In the genomic region with DNA sequence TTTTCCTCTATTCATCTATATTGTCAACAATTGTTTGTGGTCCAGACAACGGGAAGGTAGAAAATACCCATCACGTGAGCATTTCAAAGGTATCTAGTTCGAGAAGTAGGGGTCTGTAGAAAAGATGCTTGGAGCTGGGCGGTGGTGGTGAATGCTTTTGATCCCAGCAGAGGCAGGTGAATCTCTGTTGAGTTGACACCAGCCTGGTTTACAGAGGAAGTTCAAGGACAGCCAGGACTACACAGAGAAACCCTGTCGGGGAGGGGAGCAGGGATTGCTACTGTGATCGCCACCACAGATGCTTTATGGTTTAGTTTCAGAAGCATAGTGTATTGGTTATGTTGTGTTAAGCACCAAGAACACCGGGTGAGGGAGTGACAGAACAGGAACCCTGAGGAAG, we compare ENCODE assay signal across 8 mouse cellular contexts. TPM values are rescaled to one million over a fixed set of nuclear protein-coding genes. Genes with fewer than 3 reads are reported as not detected.
A peak's percentile ranks its signal among the peaks of the same experiment; 100 is the strongest.
DNase-seq lines count a peak whose midpoint lies in the region; ATAC-seq and TF ChIP-seq lines count a peak whose summit lies in the region.

No protein-coding gene starts in this region.

- WGBS in lung, embryonic 14.5 days: 17% methylated on average over 7 of the region's 7 CpGs
- WGBS in embryonic facial prominence, embryonic 14.5 days: 15% methylated on average over 7 of the region's 7 CpGs
- 13% methylated on average over 7 of the region's 7 CpGs for WGBS in intestine, embryonic 16.5 days
- WGBS in neural tube, embryonic 15.5 days: 23% methylated on average over 7 of the region's 7 CpGs

- TF ChIP-seq CTCF in lung, embryonic 14.5 days (IDR thresholded peaks at IDR 0.05; ENCODE audit: low read depth): no peak

- H3K27ac ChIP-seq in lung, embryonic 14.5 days (ENCODE audit: low read depth): no peak overlapping the region
- H3K27ac ChIP-seq in embryonic facial prominence, embryonic 14.5 days (replicated peaks; ENCODE audit: low read depth, low read length): no peak overlapping the region
- no peak overlapping the region for H3K27ac ChIP-seq in intestine, embryonic 16.5 days (ENCODE audit: low read length)
- peak overlapping the region; percentile 86 for H3K27ac ChIP-seq in neural tube, embryonic 15.5 days (replicated peaks)

- H3K36me3 ChIP-seq in lung, embryonic 14.5 days (ENCODE audit: insufficient read depth): peaks cover 17% of the 10 kb centered on the region
- H3K36me3 ChIP-seq in embryonic facial prominence, embryonic 14.5 days (ENCODE audit: control insufficient read depth, insufficient read depth, low read length): peaks cover 33% of the 10 kb centered on the region
- H3K36me3 ChIP-seq in intestine, embryonic 16.5 days (ENCODE audit: control insufficient read depth, insufficient read depth, low read length): 0 out of 2 replicates have a peak, but pooled peaks cover 9% of the 10 kb centered on the region
- H3K36me3 ChIP-seq in neural tube, embryonic 15.5 days: peaks cover 22% of the 10 kb centered on the region

- H3K4me2 ChIP-seq in lung, embryonic 14.5 days: peak overlapping the region; percentile 92
- peak overlapping the region; percentile 72 for H3K4me2 ChIP-seq in embryonic facial prominence, embryonic 14.5 days (ENCODE audit: low read depth, low read length)
- H3K4me2 ChIP-seq in intestine, embryonic 16.5 days (ENCODE audit: low read depth, low read length): peak overlapping the region; percentile 68
- H3K4me2 ChIP-seq in neural tube, embryonic 15.5 days: peak overlapping the region; percentile 94

- H3K27me3 ChIP-seq in lung, embryonic 14.5 days (ENCODE audit: insufficient read depth, low read length): no peaks in the 10 kb centered on the region
- no peaks in the 10 kb centered on the region for H3K27me3 ChIP-seq in embryonic facial prominence, embryonic 14.5 days (replicated peaks; ENCODE audit: control insufficient read depth, insufficient read depth, low read length)
- H3K27me3 ChIP-seq in intestine, embryonic 16.5 days (replicated peaks; ENCODE audit: control insufficient read depth, insufficient read depth, low read length): no peaks in the 10 kb centered on the region
- H3K27me3 ChIP-seq in neural tube, embryonic 15.5 days (replicated peaks): no peaks in the 10 kb centered on the region

- peak overlapping the region; percentile 77 for H3K9ac ChIP-seq in lung, embryonic 14.5 days
- peak overlapping the region; percentile 80 for H3K9ac ChIP-seq in embryonic facial prominence, embryonic 14.5 days (ENCODE audit: low read depth, low read length)
- peak overlapping the region; percentile 78 for H3K9ac ChIP-seq in intestine, embryonic 16.5 days (ENCODE audit: low read depth, low read length)
- H3K9ac ChIP-seq in neural tube, embryonic 15.5 days (replicated peaks): peak overlapping the region; percentile 95

- H3K4me3 ChIP-seq in lung, embryonic 14.5 days (ENCODE audit: low read depth, low read length): peak overlapping the region; percentile 71
- H3K4me3 ChIP-seq in embryonic facial prominence, embryonic 14.5 days (ENCODE audit: low read depth, low read length): peak overlapping the region; percentile 70
- H3K4me3 ChIP-seq in intestine, embryonic 16.5 days (ENCODE audit: low read length): peak overlapping the region; percentile 64
- H3K4me3 ChIP-seq in neural tube, embryonic 15.5 days (replicated peaks): peak overlapping the region; percentile 74

- H3K4me1 ChIP-seq in lung, embryonic 14.5 days (ENCODE audit: insufficient read depth): 0 out of 2 replicates have a peak, but pooled peaks cover 3% of the 10 kb centered on the region
- peaks cover 10% of the 10 kb centered on the region for H3K4me1 ChIP-seq in embryonic facial prominence, embryonic 14.5 days (ENCODE audit: control insufficient read depth, insufficient read depth, low read length)
- peaks cover 10% of the 10 kb centered on the region for H3K4me1 ChIP-seq in intestine, embryonic 16.5 days (ENCODE audit: control insufficient read depth, insufficient read depth, low read length)
- peaks cover 33% of the 10 kb centered on the region for H3K4me1 ChIP-seq in neural tube, embryonic 15.5 days

- no peak for ATAC-seq in lung, embryonic 14.5 days (ENCODE audit: insufficient read depth)
- ATAC-seq in embryonic facial prominence, embryonic 14.5 days (ENCODE audit: low read depth): no peak
- ATAC-seq in intestine, embryonic 16.5 days: no peak
- ATAC-seq in neural tube, embryonic 15.5 days (ENCODE audit: low FRiP score): no peak
- no peak for ATAC-seq in erythroid progenitor cell, adult 5-6 weeks (replicated peaks; ENCODE audit: low FRiP score, poor library complexity, severe bottlenecking)

- DNase-seq in lung, embryonic 14.5 days: no peak
- DNase-seq in lung, postnatal 4 days: no peak
- no peak for DNase-seq in embryonic facial prominence, embryonic 14.5 days (ENCODE audit: low spot score)
- no peak for DNase-seq in embryo, embryonic 11 days
- DNase-seq in adipocyte (ENCODE audit: low spot score): no peak

- no peaks in the 10 kb centered on the region for H3K9me3 ChIP-seq in lung, embryonic 14.5 days (ENCODE audit: low read depth, low read length)
- no peaks in the 10 kb centered on the region for H3K9me3 ChIP-seq in embryonic facial prominence, embryonic 14.5 days (ENCODE audit: control insufficient read depth, low read length)
- no peaks in the 10 kb centered on the region for H3K9me3 ChIP-seq in intestine, embryonic 16.5 days (ENCODE audit: control insufficient read depth, low read length)
- no peaks in the 10 kb centered on the region for H3K9me3 ChIP-seq in neural tube, embryonic 15.5 days (replicated peaks)

RNA-seq across cellular contexts. Expression of a gene that starts 1.0 kb away (rescaled TPM):
- polyA plus RNA-seq in lung, embryonic 14.5 days (2014; fragmentation: Nextera tagmentation; extraction: Ambion mirVana): 31.3 and 39.3 TPM in 2 replicates
- polyA plus RNA-seq in embryonic facial prominence, embryonic 14.5 days (2014; fragmentation: Nextera tagmentation; extraction: Ambion mirVana): 35.2 TPM in 2 replicates
- polyA plus RNA-seq in intestine, embryonic 16.5 days (2015; fragmentation: Nextera tagmentation; extraction: Ambion mirVana): 35.7 and 37.7 TPM in 2 replicates
- polyA plus RNA-seq in neural tube, embryonic 15.5 days (2015; fragmentation: Nextera tagmentation; extraction: Ambion mirVana): 57.4 and 60.6 TPM in 2 replicates
- 58.7 and 76.0 TPM in 2 replicates for total RNA-seq in erythroid progenitor cell, adult 5-6 weeks (2015; ENCODE audit: low replicate concordance)
- 27.9 and 44.7 TPM in 2 replicates for total RNA-seq in erythroid progenitor cell, adult 5-6 weeks (2017; ENCODE audit: low replicate concordance)

RNA-seq across cellular contexts. Expression of a gene that starts 12.9 kb away (rescaled TPM):
- polyA plus RNA-seq in lung, embryonic 14.5 days (2014; fragmentation: Nextera tagmentation; extraction: Ambion mirVana): 4.0 and 6.3 TPM in 2 replicates
- 4.1 and 5.3 TPM in 2 replicates for polyA plus RNA-seq in embryonic facial prominence, embryonic 14.5 days (2014; fragmentation: Nextera tagmentation; extraction: Ambion mirVana)
- 5.1 and 7.7 TPM in 2 replicates for polyA plus RNA-seq in intestine, embryonic 16.5 days (2015; fragmentation: Nextera tagmentation; extraction: Ambion mirVana)
- polyA plus RNA-seq in neural tube, embryonic 15.5 days (2015; fragmentation: Nextera tagmentation; extraction: Ambion mirVana): 6.9 and 7.3 TPM in 2 replicates
- 6.5 TPM in 1 of 2 replicates, not detected in the other for total RNA-seq in erythroid progenitor cell, adult 5-6 weeks (2015; ENCODE audit: low replicate concordance)
- 1.3 TPM in 1 of 2 replicates, not detected in the other for total RNA-seq in erythroid progenitor cell, adult 5-6 weeks (2017; ENCODE audit: low replicate concordance)

RNA-seq across cellular contexts. Expression of a gene that starts 14.3 kb away (rescaled TPM):
- polyA plus RNA-seq in lung, embryonic 14.5 days (2014; fragmentation: Nextera tagmentation; extraction: Ambion mirVana): 8.6 and 9.1 TPM in 2 replicates
- 9.9 and 10.4 TPM in 2 replicates for polyA plus RNA-seq in embryonic facial prominence, embryonic 14.5 days (2014; fragmentation: Nextera tagmentation; extraction: Ambion mirVana)
- polyA plus RNA-seq in intestine, embryonic 16.5 days (2015; fragmentation: Nextera tagmentation; extraction: Ambion mirVana): 4.8 and 5.2 TPM in 2 replicates
- polyA plus RNA-seq in neural tube, embryonic 15.5 days (2015; fragmentation: Nextera tagmentation; extraction: Ambion mirVana): 7.1 and 7.4 TPM in 2 replicates
- total RNA-seq in erythroid progenitor cell, adult 5-6 weeks (2015; ENCODE audit: low replicate concordance): 21.8 and 32.1 TPM in 2 replicates
- 26.7 and 41.9 TPM in 2 replicates for total RNA-seq in erythroid progenitor cell, adult 5-6 weeks (2017; ENCODE audit: low replicate concordance)

RNA-seq across cellular contexts. Expression of a gene that starts 14.5 kb away (rescaled TPM):
- polyA plus RNA-seq in lung, embryonic 14.5 days (2014; fragmentation: Nextera tagmentation; extraction: Ambion mirVana): 46.7 and 47.6 TPM in 2 replicates
- 35.9 and 47.7 TPM in 2 replicates for polyA plus RNA-seq in embryonic facial prominence, embryonic 14.5 days (2014; fragmentation: Nextera tagmentation; extraction: Ambion mirVana)
- 34.3 and 35.2 TPM in 2 replicates for polyA plus RNA-seq in intestine, embryonic 16.5 days (2015; fragmentation: Nextera tagmentation; extraction: Ambion mirVana)
- polyA plus RNA-seq in neural tube, embryonic 15.5 days (2015; fragmentation: Nextera tagmentation; extraction: Ambion mirVana): 37.9 and 38.5 TPM in 2 replicates
- 22.0 and 49.9 TPM in 2 replicates for total RNA-seq in erythroid progenitor cell, adult 5-6 weeks (2015; ENCODE audit: low replicate concordance)
- total RNA-seq in erythroid progenitor cell, adult 5-6 weeks (2017; ENCODE audit: low replicate concordance): 60.3 and 108 TPM in 2 replicates

RNA-seq across cellular contexts. Expression of a gene that starts 41.5 kb away (rescaled TPM):
- 14.2 and 16.9 TPM in 2 replicates for polyA plus RNA-seq in lung, embryonic 14.5 days (2014; fragmentation: Nextera tagmentation; extraction: Ambion mirVana)
- polyA plus RNA-seq in embryonic facial prominence, embryonic 14.5 days (2014; fragmentation: Nextera tagmentation; extraction: Ambion mirVana): 13.0 and 17.9 TPM in 2 replicates
- polyA plus RNA-seq in intestine, embryonic 16.5 days (2015; fragmentation: Nextera tagmentation; extraction: Ambion mirVana): 7.9 and 8.5 TPM in 2 replicates
- 14.5 and 15.8 TPM in 2 replicates for polyA plus RNA-seq in neural tube, embryonic 15.5 days (2015; fragmentation: Nextera tagmentation; extraction: Ambion mirVana)
- 2.2 and 5.4 TPM in 2 replicates for total RNA-seq in erythroid progenitor cell, adult 5-6 weeks (2015; ENCODE audit: low replicate concordance)
- total RNA-seq in erythroid progenitor cell, adult 5-6 weeks (2017; ENCODE audit: low replicate concordance): 0.38 and 1.3 TPM in 2 replicates
